Mouse (Mus musculus) liver, embryonic 15.5 days (tissue): Measurements from ENCODE around the gene Mia3. TPM values are rescaled to one million over a fixed set of nuclear protein-coding genes. Genes with fewer than 3 reads are reported as not detected.
A peak's percentile ranks its signal among the peaks of the same experiment; 100 is the strongest.

Source experiments
- ATAC-seq: fragments of 200-750 bp; cut with Nextera tagmentation; 2 replicates; pipeline ENCODE4 v1.8.0; 2017; ENCODE audit warnings: moderate number of reproducible peaks, mild to moderate bottlenecking, moderate library complexity; ENCODE audit not compliant: insufficient read depth
- H3K27ac ChIP-seq: fragments of 300-500 bp; sonication (generic); replicated peaks from 2 replicates; pipeline ENCODE4 v1.5.1; 2015; ENCODE audit warnings: mild to moderate bottlenecking, inconsistent platforms
- H3K27me3 ChIP-seq: fragments of 300-500 bp; sonication (generic); 2 replicates; pipeline ENCODE4 v1.6.1; 2015; ENCODE audit warnings: mild to moderate bottlenecking, inconsistent platforms
- H3K36me3 ChIP-seq: fragments of 300-500 bp; sonication (generic); replicated peaks from 2 replicates; pipeline ENCODE4 v1.6.1; 2015; ENCODE audit warnings: moderate library complexity, mild to moderate bottlenecking, inconsistent platforms
- H3K4me1 ChIP-seq: fragments of 300-500 bp; sonication (generic); replicated peaks from 2 replicates; pipeline ENCODE4 v1.6.1; 2015; ENCODE audit warnings: inconsistent platforms
- H3K4me2 ChIP-seq: fragments of 300-500 bp; sonication (generic); 2 replicates; pipeline ENCODE4 v1.6.1; 2015; ENCODE audit warnings: moderate library complexity, mild to moderate bottlenecking, inconsistent platforms
- H3K4me3 ChIP-seq: fragments of 300-500 bp; sonication (generic); replicated peaks from 2 replicates; pipeline ENCODE4 v1.5.1; 2015; ENCODE audit warnings: mild to moderate bottlenecking, inconsistent platforms
- H3K9ac ChIP-seq: fragments of 300-500 bp; sonication (generic); 2 replicates; pipeline ENCODE4 v1.6.1; 2015; ENCODE audit warnings: moderate library complexity, mild to moderate bottlenecking, inconsistent platforms
- H3K9me3 ChIP-seq: fragments of 300-500 bp; sonication (generic); replicated peaks from 2 replicates; pipeline ENCODE4 v1.6.1; 2016; ENCODE audit warnings: inconsistent platforms
- WGBS: fragments of 180-500 bp; shearing (Covaris S2); methylation state at CpG from one replicate; pipeline ENCODE4 v1.1.7; 2015; ENCODE audit warnings: mixed read lengths; ENCODE audit not compliant: insufficient replicate concordance; 5-methylcytosine and 5-hydroxymethylcytosine counted together
- polyA plus RNA-seq: library from polyadenylated mRNA; unstranded; fragments of >200 nt; fragmentation: Nextera tagmentation; extraction: Ambion mirVana; gene quantifications from 2 replicates; pipeline ENCODE4 v1.2.1, GENCODE M21; 2015

The Mia3 gene
- polyA plus RNA-seq, 1 experiment from 2014 or later: 27.0 TPM

DNA sequence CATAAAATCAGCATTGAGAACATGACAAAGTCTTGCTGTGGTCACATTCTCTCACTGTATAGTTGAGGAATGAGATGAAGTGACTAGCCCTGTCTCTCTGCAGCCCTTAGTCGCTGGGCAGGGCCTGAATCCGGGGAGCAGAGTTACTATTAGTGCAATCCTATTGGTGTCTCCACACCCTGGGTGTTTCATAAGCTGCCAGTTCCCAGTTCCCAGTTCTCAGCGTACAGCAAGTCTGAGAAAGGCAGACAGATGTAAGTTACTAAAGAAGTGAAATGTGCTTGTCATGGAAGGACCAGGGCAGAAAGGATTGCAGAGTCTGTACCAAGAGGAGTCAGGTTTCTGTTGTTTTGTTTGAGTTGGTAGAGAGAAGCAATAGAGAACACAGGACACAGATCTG is 61.8 kb downstream of the Mia3 start:
- 72% methylated on average over 3 of the region's 3 CpGs for WGBS
- H3K9ac ChIP-seq: no peak overlapping the region
- no peak overlapping the region for H3K27ac ChIP-seq
- H3K4me1 ChIP-seq: no peaks in the 10 kb centered on the region
- H3K36me3 ChIP-seq: peaks cover 32% of the 10 kb centered on the region
- no peak overlapping the region for H3K4me3 ChIP-seq
- H3K27me3 ChIP-seq: no peaks in the 10 kb centered on the region
- no peaks in the 10 kb centered on the region for H3K9me3 ChIP-seq
- H3K4me2 ChIP-seq: no peak overlapping the region
- ATAC-seq: no peak

DNA sequence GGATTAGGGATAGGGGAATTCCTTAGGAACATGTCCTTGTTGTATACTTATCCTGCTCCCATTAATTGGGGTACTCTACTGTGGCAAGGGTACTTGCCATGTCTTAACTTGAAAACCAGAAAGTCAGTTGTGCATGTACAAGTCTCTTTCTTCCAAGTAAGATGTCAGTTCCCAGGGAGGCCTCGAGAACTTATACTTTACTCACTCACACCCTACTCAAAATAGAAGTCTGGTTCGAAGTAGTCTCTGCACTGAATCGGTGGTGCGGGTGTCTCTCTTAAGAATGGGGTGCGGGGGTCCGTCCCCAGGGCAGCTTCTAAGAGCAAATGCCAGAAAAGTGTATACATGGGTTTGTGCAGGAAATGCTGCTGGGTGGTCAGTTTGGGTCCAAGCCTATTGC is 70.2 kb downstream of the Mia3 start:
- WGBS: 75% methylated on average over 6 of the region's 6 CpGs
- Histone ChIP-seq H3K4me3 (no peak overlapping the region), H3K9ac (no peak overlapping the region)

GRCm38 (mm10) chr1:183297886-183298489 is 71.4 kb downstream of the Mia3 start:
- peaks cover 12% of the 10 kb centered on the region for H3K36me3 ChIP-seq
- peak overlapping the region; percentile 56 for H3K9ac ChIP-seq
- no peaks in the 10 kb centered on the region for H3K9me3 ChIP-seq
- peak overlapping the region; percentile 72 for H3K4me2 ChIP-seq
- under 1% methylated on average over 20 of the region's 20 CpGs for WGBS
- H3K27me3 ChIP-seq: no peaks in the 10 kb centered on the region
- peak overlapping the region; percentile 65 for H3K4me3 ChIP-seq
- no peaks in the 10 kb centered on the region for H3K4me1 ChIP-seq
- H3K27ac ChIP-seq: peak overlapping the region; percentile 82
- peak; percentile 33 for ATAC-seq

More for the DNA sequence above, 70.2 kb downstream of the Mia3 start:
- Histone ChIP-seq H3K9me3 (no peaks in the 10 kb centered on the region), H3K4me2 (no peak overlapping the region), H3K27me3 (no peaks in the 10 kb centered on the region), H3K36me3 (no peaks in the 10 kb centered on the region), H3K4me1 (no peaks in the 10 kb centered on the region), H3K27ac (no peak overlapping the region)
- no peak for ATAC-seq

GRCm38 (mm10) chr1:183297473-183297885 is 71.9 kb downstream of the Mia3 start:
- Histone ChIP-seq H3K36me3 (peaks cover 16% of the 10 kb centered on the region), H3K27me3 (no peaks in the 10 kb centered on the region), H3K4me3 (peak overlapping the region; percentile 65), H3K9me3 (no peaks in the 10 kb centered on the region), H3K9ac (peak overlapping the region; percentile 56), H3K27ac (peak overlapping the region; percentile 82), H3K4me1 (no peaks in the 10 kb centered on the region), H3K4me2 (peak overlapping the region; percentile 72)
- ATAC-seq: peak; percentile 70
- WGBS: 1% methylated on average over 30 of the region's 30 CpGs

DNA sequence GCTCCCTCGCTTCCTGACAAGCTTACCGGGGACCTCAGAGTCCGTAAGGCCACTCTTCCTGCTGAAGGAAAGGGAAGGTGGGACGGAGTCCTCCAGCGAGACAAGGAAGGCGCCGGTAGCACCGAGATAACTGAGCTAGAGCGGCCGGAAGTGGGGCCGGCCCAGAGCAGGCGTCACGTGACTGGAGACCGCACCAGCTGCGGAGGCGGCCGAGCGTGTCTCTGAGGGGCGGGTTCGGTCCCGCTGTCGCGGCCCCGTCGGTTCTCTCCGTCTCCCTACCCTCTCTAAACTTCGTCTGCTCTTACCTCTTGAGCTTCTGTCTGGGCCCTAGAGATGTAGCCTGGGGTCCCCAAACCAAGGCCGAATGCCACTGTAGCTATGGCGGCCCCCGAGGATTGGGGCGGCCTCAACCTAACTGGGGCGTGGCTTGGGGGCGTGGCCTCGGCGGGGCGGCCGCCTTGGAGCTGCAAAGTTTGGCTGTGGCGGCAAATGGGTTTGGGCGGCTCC is 72.4 kb downstream of the Mia3 start, which contains the start of gene Brox:
Gene Brox, minus strand, starts transcription at position 393 of the 507 bp plus-strand sequence.
- peak within 1 kb of the TSS; percentile 68 for H3K9ac ChIP-seq
- WGBS: under 1% methylated on average over 39 of the region's 39 CpGs
- ATAC-seq: peak; percentile 89

DNA sequence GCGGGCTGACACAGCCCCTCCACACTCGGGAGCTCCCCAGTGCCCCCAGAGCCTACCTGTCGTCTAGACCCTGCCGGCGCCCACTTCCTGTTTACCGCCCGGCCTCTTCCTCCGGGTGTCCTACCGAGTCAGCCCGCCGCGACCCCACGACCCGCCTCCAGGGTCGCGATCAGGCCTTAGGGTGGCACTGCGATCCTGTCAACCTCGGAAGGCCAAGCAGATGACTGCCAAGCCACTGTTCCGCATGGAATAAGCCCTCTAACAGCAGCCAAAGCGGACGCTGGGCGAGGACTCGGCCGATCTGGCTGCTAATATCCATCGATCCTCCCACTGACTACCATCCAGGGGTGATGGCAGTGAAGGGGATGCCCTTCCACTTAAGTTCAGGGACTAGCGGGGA is 72.9 kb downstream of the Mia3 start, which contains the start of gene Aida:
Gene Aida, plus strand, starts transcription at position 126 of the 400 bp plus-strand sequence.
- H3K4me2 ChIP-seq: peak within 1 kb of the TSS; percentile 72

More for the DNA sequence above, 72.4 kb downstream of the Mia3 start, which contains the start of gene Brox:
- Histone ChIP-seq H3K4me2 (peak within 1 kb of the TSS; percentile 72), H3K4me3 (peak within 1 kb of the TSS; percentile 65), H3K27ac (peak within 1 kb of the TSS; percentile 82), H3K36me3 (peaks cover 21% of the 10 kb centered on the region), H3K9me3 (no peaks in the 10 kb centered on the region), H3K4me1 (no peaks in the 10 kb centered on the region), H3K27me3 (no peaks in the 10 kb centered on the region)

DNA sequence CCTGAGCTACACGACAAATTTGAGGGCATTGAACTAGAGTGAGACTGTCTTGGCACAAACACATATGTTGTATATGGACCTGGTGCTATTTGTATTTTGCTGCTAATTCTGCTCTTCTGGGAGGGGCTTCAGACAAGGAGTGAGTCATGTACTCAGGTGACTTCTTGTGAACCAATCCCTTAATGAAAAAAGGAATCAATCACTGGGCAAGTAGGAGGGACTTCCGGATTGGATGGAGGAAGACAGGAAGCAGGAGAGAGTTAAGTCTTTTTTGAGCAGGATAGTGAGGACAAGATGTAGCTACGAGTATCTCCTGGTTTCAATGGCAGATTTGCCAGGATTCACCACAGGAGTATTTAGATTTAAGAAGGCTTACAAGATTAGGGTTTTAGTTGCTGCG is 79.8 kb downstream of the Mia3 start:
- Histone ChIP-seq H3K27me3 (no peaks in the 10 kb centered on the region), H3K9me3 (no peaks in the 10 kb centered on the region), H3K4me1 (no peaks in the 10 kb centered on the region), H3K27ac (no peak overlapping the region), H3K36me3 (peaks cover 90% of the 10 kb centered on the region), H3K4me2 (no peak overlapping the region), H3K9ac (no peak overlapping the region), H3K4me3 (no peak overlapping the region)
- no peak for ATAC-seq
- 88% methylated on average over 4 of the region's 4 CpGs for WGBS

More for the DNA sequence above, 72.9 kb downstream of the Mia3 start, which contains the start of gene Aida:
- H3K4me3 ChIP-seq: peak within 1 kb of the TSS; percentile 65
- ATAC-seq: peak; percentile 13
- under 1% methylated on average over 26 of the region's 26 CpGs for WGBS
- H3K4me1 ChIP-seq: no peaks in the 10 kb centered on the region
- no peaks in the 10 kb centered on the region for H3K27me3 ChIP-seq
- H3K9me3 ChIP-seq: no peaks in the 10 kb centered on the region
- H3K9ac ChIP-seq: peak within 1 kb of the TSS; percentile 68
- peaks cover 25% of the 10 kb centered on the region for H3K36me3 ChIP-seq
- H3K27ac ChIP-seq: peak within 1 kb of the TSS; percentile 82

DNA sequence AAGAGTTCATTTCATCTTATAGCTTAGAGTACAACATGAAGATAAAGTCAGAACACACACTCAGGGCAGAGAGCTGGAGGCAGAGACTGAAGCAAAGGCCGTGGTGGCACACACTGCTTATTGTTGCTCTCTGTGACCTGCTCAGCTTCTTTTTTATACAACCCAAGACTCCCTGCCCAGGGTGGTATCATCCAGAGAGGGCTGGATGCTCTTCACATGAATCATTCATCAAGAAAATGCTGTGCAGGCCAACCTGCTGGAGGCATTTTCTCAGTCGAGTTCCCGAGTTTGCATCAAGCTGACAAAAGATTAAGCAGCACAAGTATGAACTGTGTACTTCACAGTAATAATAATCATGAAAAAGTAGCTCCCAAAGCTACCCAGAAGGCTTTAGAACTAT is 81.0 kb downstream of the Mia3 start:
- H3K4me2 ChIP-seq: no peak overlapping the region
- no peaks in the 10 kb centered on the region for H3K9me3 ChIP-seq
- no peak overlapping the region for H3K4me3 ChIP-seq
- no peak overlapping the region for H3K27ac ChIP-seq
- 78% methylated on average over 3 of the region's 3 CpGs for WGBS
- no peak for ATAC-seq
- H3K4me1 ChIP-seq: no peaks in the 10 kb centered on the region
- H3K27me3 ChIP-seq: no peaks in the 10 kb centered on the region
- H3K9ac ChIP-seq: no peak overlapping the region
- H3K36me3 ChIP-seq: peaks cover 92% of the 10 kb centered on the region

Other genes starting within 250 kb of the Mia3 start
- gene Disp1, start 148.0 kb downstream of the Mia3 start, polyA plus RNA-seq: 2.9 and 3.6 TPM in 2 replicates
- 16.2 and 17.5 TPM in 2 replicates for gene Aida, start 73.0 kb downstream of the Mia3 start, polyA plus RNA-seq
- 18.3 and 18.5 TPM in 2 replicates for gene Brox, start 72.3 kb downstream of the Mia3 start, polyA plus RNA-seq
- gene Taf1a, start 19.4 kb upstream of the Mia3 start, polyA plus RNA-seq: 4.0 and 4.1 TPM in 2 replicates
- gene Hhipl2, start 48.7 kb upstream of the Mia3 start, polyA plus RNA-seq: not detected in 2 replicates